In the genomic region with DNA sequence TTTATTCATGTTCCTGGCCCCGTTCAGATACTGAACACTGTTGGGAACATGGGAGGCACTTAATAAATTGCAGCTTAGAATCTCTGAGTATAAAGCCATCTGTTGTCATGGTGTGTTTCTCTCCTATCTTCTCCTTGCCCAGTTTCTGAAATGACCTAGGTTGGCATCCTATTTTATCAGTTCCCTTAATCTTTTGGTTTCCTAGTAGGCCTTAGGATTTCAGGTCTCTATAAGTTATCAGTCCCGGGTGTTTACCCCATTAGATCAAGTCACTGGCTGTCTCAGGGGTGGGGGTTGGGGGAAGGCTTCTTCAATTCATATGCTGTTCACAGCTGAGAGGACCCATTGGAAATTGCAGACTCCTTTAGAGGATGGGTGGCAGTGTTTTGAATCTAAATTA, we compare ENCODE assay signal across 9 mouse cellular contexts. TPM values are rescaled to one million over a fixed set of nuclear protein-coding genes. Genes with fewer than 3 reads are reported as not detected.
DNase-seq lines count a peak whose midpoint lies in the region; ATAC-seq lines count a peak whose summit lies in the region.
"Had no signal": no experiment of that assay in that cellular context is flagged by ENCODE, and none has a peak within 500 bp of the region (broad histone marks: within the 10 kb centered on the region; RNA-seq: fewer than 3 reads in every experiment).

No protein-coding gene starts in this region.

- DNase-seq in heart, adult 9 months (ENCODE audit: low spot score in 2 of 2): no peak
- peak; percentile 21 for DNase-seq in MN1 (ENCODE audit: low spot score)
- DNase-seq in midbrain, embryonic 10.5 days (ENCODE audit: low spot score): no peak
- DNase-seq in frontal cortex, postnatal 25 days (ENCODE audit: low spot score in 2 of 2): no peak
- no peak for DNase-seq in urinary bladder, postnatal 14 days (ENCODE audit: low spot score)
- DNase-seq in kidney, adult 11 months: no peak

- peaks cover 4% of the 10 kb centered on the region; the same call in 1 of the 2 replicates for H3K4me1 ChIP-seq in heart, embryonic 11.5 days (ENCODE audit: control insufficient read depth, insufficient read depth, low read length)
- H3K4me1 ChIP-seq in hindbrain, embryonic 13.5 days (replicated peaks): peaks cover 22% of the 10 kb centered on the region
- peaks cover 13% of the 10 kb centered on the region for H3K4me1 ChIP-seq in midbrain, embryonic 10.5 days

- peak overlapping the region; percentile 89; the same call in 1 of the 2 replicates for H3K9ac ChIP-seq in heart, embryonic 11.5 days (ENCODE audit: low read depth, low read length)
- H3K9ac ChIP-seq in hindbrain, embryonic 13.5 days: peak overlapping the region; percentile 95

- 61% methylated on average over 2 of the region's 2 CpGs for WGBS in heart, embryonic 11.5 days (ENCODE audit: insufficient replicate concordance)
- WGBS in hindbrain, embryonic 13.5 days: 84% methylated on average over 2 of the region's 2 CpGs
- 84% methylated on average over 2 of the region's 2 CpGs for WGBS in midbrain, embryonic 10.5 days

- ATAC-seq in heart, embryonic 11.5 days (replicated peaks; ENCODE audit: insufficient number of reproducible peaks, low FRiP score, low TSS enrichment): no peak
- ATAC-seq in hindbrain, embryonic 13.5 days (ENCODE audit: low FRiP score): no peak

- no peak overlapping the region for H3K27ac ChIP-seq in heart, embryonic 11.5 days (ENCODE audit: low read depth, low read length)
- H3K27ac ChIP-seq in hindbrain, embryonic 13.5 days: no peak overlapping the region
- H3K27ac ChIP-seq in midbrain, embryonic 10.5 days (replicated peaks): no peak overlapping the region

- H3K4me2 ChIP-seq in heart, embryonic 11.5 days: peak overlapping the region; percentile 77
- peak overlapping the region; percentile 93 for H3K4me2 ChIP-seq in hindbrain, embryonic 13.5 days

- H3K4me3 ChIP-seq in heart, embryonic 11.5 days (ENCODE audit: low read depth, low read length): peak overlapping the region; percentile 79
- peak overlapping the region; percentile 84 for H3K4me3 ChIP-seq in hindbrain, embryonic 13.5 days
- H3K4me3 ChIP-seq in midbrain, embryonic 10.5 days: peak overlapping the region; percentile 84

- no peaks in the 10 kb centered on the region for H3K27me3 ChIP-seq in heart, embryonic 11.5 days (ENCODE audit: control insufficient read depth, insufficient read depth, low read length)
- H3K27me3 ChIP-seq in hindbrain, embryonic 13.5 days: no peaks in the 10 kb centered on the region
- no peaks in the 10 kb centered on the region for H3K27me3 ChIP-seq in midbrain, embryonic 10.5 days (ENCODE audit: low read depth, poor library complexity, severe bottlenecking)

- H3K36me3 ChIP-seq in heart, embryonic 11.5 days (ENCODE audit: control insufficient read depth, insufficient read depth, low read length): peaks cover 8% of the 10 kb centered on the region
- H3K36me3 ChIP-seq in hindbrain, embryonic 13.5 days: peaks cover 6% of the 10 kb centered on the region
- H3K36me3 ChIP-seq in midbrain, embryonic 10.5 days: peaks cover 37% of the 10 kb centered on the region

- no peaks in the 10 kb centered on the region for H3K9me3 ChIP-seq in heart, embryonic 11.5 days (replicated peaks; ENCODE audit: control insufficient read depth, low read length)
- no peaks in the 10 kb centered on the region for H3K9me3 ChIP-seq in hindbrain, embryonic 13.5 days
- no peaks in the 10 kb centered on the region; the same call in 1 of the 2 replicates for H3K9me3 ChIP-seq in midbrain, embryonic 10.5 days (replicated peaks)

RNA-seq across cellular contexts. Expression of a gene that starts 1.0 kb away (rescaled TPM):
- polyA plus RNA-seq in heart, embryonic 11.5 days (2014; fragmentation: Nextera tagmentation; extraction: Ambion mirVana): not detected in 2 replicates
- polyA plus RNA-seq in hindbrain, embryonic 13.5 days (2015; fragmentation: Nextera tagmentation; extraction: Ambion mirVana): not detected in 2 replicates
- polyA plus RNA-seq in midbrain, embryonic 10.5 days (2016; fragmentation: Nextera tagmentation; extraction: Ambion mirVana): not detected in 2 replicates
- polyA plus RNA-seq: CD4-positive, CD25-positive, alpha-beta regulatory T cell, adult 4 months had no signal

RNA-seq across cellular contexts. Expression of a gene that starts 1.2 kb away (rescaled TPM):
- 112 and 115 TPM in 2 replicates for polyA plus RNA-seq in heart, embryonic 11.5 days (2014; fragmentation: Nextera tagmentation; extraction: Ambion mirVana)
- polyA plus RNA-seq in hindbrain, embryonic 13.5 days (2015; fragmentation: Nextera tagmentation; extraction: Ambion mirVana): 249 and 252 TPM in 2 replicates
- polyA plus RNA-seq in midbrain, embryonic 10.5 days (2016; fragmentation: Nextera tagmentation; extraction: Ambion mirVana): 133 and 149 TPM in 2 replicates

RNA-seq across cellular contexts. Expression of a gene that starts 29.2 kb away (rescaled TPM):
- polyA plus RNA-seq in heart, embryonic 11.5 days (2014; fragmentation: Nextera tagmentation; extraction: Ambion mirVana): 95.4 and 127 TPM in 2 replicates
- 81.4 TPM in 2 replicates for polyA plus RNA-seq in hindbrain, embryonic 13.5 days (2015; fragmentation: Nextera tagmentation; extraction: Ambion mirVana)
- polyA plus RNA-seq in midbrain, embryonic 10.5 days (2016; fragmentation: Nextera tagmentation; extraction: Ambion mirVana): 105 and 109 TPM in 2 replicates

RNA-seq across cellular contexts. Expression of a gene that starts 42.0 kb away (rescaled TPM):
- not detected in 2 replicates for polyA plus RNA-seq in heart, embryonic 11.5 days (2014; fragmentation: Nextera tagmentation; extraction: Ambion mirVana)
- polyA plus RNA-seq in hindbrain, embryonic 13.5 days (2015; fragmentation: Nextera tagmentation; extraction: Ambion mirVana): not detected in 2 replicates
- polyA plus RNA-seq in midbrain, embryonic 10.5 days (2016; fragmentation: Nextera tagmentation; extraction: Ambion mirVana): not detected in 2 replicates
- polyA plus RNA-seq: CD4-positive, CD25-positive, alpha-beta regulatory T cell, adult 4 months had no signal

RNA-seq across cellular contexts. Expression of a gene that starts 52.3 kb away (rescaled TPM):
- not detected in 2 replicates for polyA plus RNA-seq in heart, embryonic 11.5 days (2014; fragmentation: Nextera tagmentation; extraction: Ambion mirVana)
- polyA plus RNA-seq in hindbrain, embryonic 13.5 days (2015; fragmentation: Nextera tagmentation; extraction: Ambion mirVana): not detected in 2 replicates
- polyA plus RNA-seq in midbrain, embryonic 10.5 days (2016; fragmentation: Nextera tagmentation; extraction: Ambion mirVana): not detected in 2 replicates
- polyA plus RNA-seq: CD4-positive, CD25-positive, alpha-beta regulatory T cell, adult 4 months had no signal
